Mouse (Mus musculus) frontal cortex, postnatal 14 days (tissue): Measurements from ENCODE around the gene Olfr1231.

Experiments used
- DNase-seq, 2 experiments: peaks; one replicate each; pipeline ENCODE4 v3.0.0; 2022; ENCODE audit warnings: low spot score in 2 of 2

Olfr1231 gene

GRCm38 (mm10) chr2:89306974-89307373 is at the start of gene Olfr1231:
TSS of gene Olfr1231 (minus strand) at chr2:89307074.
- no peak for DNase-seq

GRCm38 (mm10) chr2:89342298-89342697 is 35.4 kb upstream of the Olfr1231 start, which contains the start of gene Olfr1233:
TSS of gene Olfr1233 (minus strand) at chr2:89342398.
- DNase-seq = no peak

- no peak for DNase-seq
These were observed 22.7 kb upstream of the Olfr1231 start, which contains the start of gene Olfr1232 for GRCm38 (mm10) chr2:89329575-89329974. TSS of gene Olfr1232 (minus strand) at chr2:89329675.

GRCm38 (mm10) chr2:89297168-89297567 is 9.7 kb downstream of the Olfr1231 start, which contains the start of gene Olfr1230:
TSS of gene Olfr1230 (minus strand) at chr2:89297268.
- DNase-seq = no peak

- DNase-seq = no peak
These were observed 19.0 kb downstream of the Olfr1231 start, which contains the start of gene Olfr1229 for GRCm38 (mm10) chr2:89287914-89288313. TSS of gene Olfr1229 (minus strand) at chr2:89288014.

GRCm38 (mm10) chr2:89253962-89254361 is 52.9 kb downstream of the Olfr1231 start, which contains the start of gene Olfr1228:
TSS of gene Olfr1228 (minus strand) at chr2:89254062.
- no peak for DNase-seq
